Mouse (Mus musculus) G1E (cell line): Measurements from ENCODE around the gene Itfg2.

Experiments
- CTCF ChIP-seq: IDR thresholded peaks from 2 replicates; pipeline ENCODE4 v1.5.1; 2012; ENCODE audit warnings: low read depth, low read length, inconsistent platforms, mixed read lengths
- GATA1 ChIP-seq: IDR thresholded peaks from 2 replicates; pipeline ENCODE4 v1.6.1; 2012; ENCODE audit warnings: borderline replicate concordance, low read length, inconsistent platforms, mixed read lengths
- TAL1 ChIP-seq: conservative IDR thresholded peaks from 2 replicates; pipeline ENCODE4 v1.6.1; 2012; ENCODE audit warnings: low read depth, low read length, inconsistent platforms, mixed read lengths

GRCm38 (mm10) chr6:128416169-128416568 is 8.6 kb downstream of the Itfg2 start:
- TF ChIP-seq CTCF (no peak), GATA1 (no peak), TAL1 (no peak)
